Comparison of ENCODE assay signal across 20 mouse cellular contexts in the genomic region with DNA sequence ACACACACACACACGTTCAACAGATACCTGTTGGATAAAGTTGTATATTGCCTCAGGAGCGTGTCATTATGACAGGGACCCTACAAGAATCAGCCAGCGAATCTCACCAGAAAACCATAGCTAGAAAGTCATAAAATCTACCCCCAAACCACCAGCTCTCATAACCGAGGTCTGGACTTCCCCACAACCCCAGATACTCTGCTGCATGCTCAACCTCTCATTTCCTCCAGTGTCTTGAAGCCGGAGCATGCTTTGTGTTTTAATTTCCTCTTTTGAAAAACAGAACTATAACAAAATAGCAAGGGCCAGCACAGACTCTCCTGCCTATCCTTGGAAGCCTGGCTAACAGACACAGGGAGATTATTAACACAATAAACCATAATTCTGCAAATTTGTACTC.
"Had no signal": no experiment of that assay in that cellular context is flagged by ENCODE, and none has a peak within 500 bp of the region (broad histone marks: within the 10 kb centered on the region; RNA-seq: fewer than 3 reads in every experiment).

No protein-coding gene starts in this region.

- H3K9ac ChIP-seq: liver, embryonic 12.5 days; liver, embryonic 15.5 days; lung, embryonic 15.5 days; midbrain, embryonic 13.5 days had no signal

- H3K9me3 ChIP-seq: liver, embryonic 12.5 days; liver, embryonic 15.5 days; lung, embryonic 15.5 days; midbrain, embryonic 13.5 days had no signal

- H3K27me3 ChIP-seq: liver, embryonic 12.5 days; liver, embryonic 15.5 days; lung, embryonic 15.5 days; midbrain, embryonic 13.5 days had no signal

- H3K27ac ChIP-seq: layer of hippocampus, adult 2 months; liver, embryonic 12.5 days; liver, embryonic 15.5 days; lung, embryonic 15.5 days; midbrain, embryonic 13.5 days; stomach, postnatal 0 days had no signal

- ATAC-seq: liver, embryonic 12.5 days; midbrain, embryonic 13.5 days; midbrain, embryonic 16.5 days had no signal

- H3K36me3 ChIP-seq: liver, embryonic 12.5 days; liver, embryonic 15.5 days; lung, embryonic 15.5 days; midbrain, embryonic 13.5 days had no signal

- H3K4me2 ChIP-seq: liver, embryonic 12.5 days; liver, embryonic 15.5 days; lung, embryonic 15.5 days; midbrain, embryonic 13.5 days had no signal

- H3K4me3 ChIP-seq: layer of hippocampus, adult 2 months; liver, embryonic 12.5 days; liver, embryonic 15.5 days; lung, embryonic 15.5 days; midbrain, embryonic 13.5 days; myocyte had no signal

- DNase-seq: kidney, adult 11 months; kidney, adult 8-10 months; kidney, postnatal 14 days; layer of hippocampus, adult 9-11 months; liver; lung, adult 18-20 months; lung, postnatal 10 days; lung, postnatal 36 days; right cerebral cortex, postnatal 4 days; thymus, adult 2 months; thymus, postnatal 14 days; thymus, postnatal 4 days had no signal

- H3K4me1 ChIP-seq: liver, embryonic 12.5 days; liver, embryonic 15.5 days; lung, embryonic 15.5 days had no signal
